Mouse (Mus musculus) neural tube, embryonic 15.5 days (tissue): ENCODE results near the gene Iqcn. TPM values are rescaled to one million over a fixed set of nuclear protein-coding genes. Genes with fewer than 3 reads are reported as not detected.
A peak's percentile ranks its signal among the peaks of the same experiment; 100 is the strongest.

ENCODE experiments used
- ATAC-seq: fragments of 200-750 bp; cut with Nextera tagmentation; 2 replicates; pipeline ENCODE4 v1.8.0; 2017; ENCODE audit warnings: mild to moderate bottlenecking, moderate TSS enrichment, moderate library complexity; ENCODE audit not compliant: low FRiP score
- H3K27ac ChIP-seq: fragments of 300-500 bp; sonication (generic); replicated peaks from 2 replicates; pipeline ENCODE4 v1.5.1; 2015; ENCODE audit warnings: mild to moderate bottlenecking, inconsistent platforms
- H3K27me3 ChIP-seq: fragments of 300-500 bp; sonication (generic); replicated peaks from 2 replicates; pipeline ENCODE4 v1.6.1; 2015; ENCODE audit warnings: inconsistent platforms
- H3K36me3 ChIP-seq: fragments of 300-500 bp; sonication (generic); 2 replicates; pipeline ENCODE4 v1.6.1; 2015; ENCODE audit warnings: inconsistent platforms
- H3K4me1 ChIP-seq: fragments of 300-500 bp; sonication (generic); 2 replicates; pipeline ENCODE4 v1.6.1; 2015; ENCODE audit warnings: inconsistent platforms
- H3K4me2 ChIP-seq: fragments of 300-500 bp; sonication (generic); 2 replicates; pipeline ENCODE4 v1.6.1; 2015; ENCODE audit warnings: inconsistent platforms, mild to moderate bottlenecking, moderate library complexity
- H3K4me3 ChIP-seq: fragments of 300-500 bp; sonication (generic); replicated peaks from 2 replicates; pipeline ENCODE4 v1.5.1; 2015; ENCODE audit warnings: mild to moderate bottlenecking, inconsistent platforms
- H3K9ac ChIP-seq: fragments of 300-500 bp; sonication (generic); replicated peaks from 2 replicates; pipeline ENCODE4 v1.6.1; 2015; ENCODE audit warnings: mild to moderate bottlenecking, inconsistent platforms
- H3K9me3 ChIP-seq: fragments of 300-500 bp; sonication (generic); replicated peaks from 2 replicates; pipeline ENCODE4 v1.6.1; 2016; ENCODE audit warnings: inconsistent platforms
- WGBS: fragments of 180-500 bp; shearing (Covaris S2); methylation state at CpG from one replicate; pipeline ENCODE4 v1.1.7; 2015; ENCODE audit warnings: mixed read lengths; 5-methylcytosine and 5-hydroxymethylcytosine counted together
- polyA plus RNA-seq: library from polyadenylated mRNA; unstranded; fragments of >200 nt; fragmentation: Nextera tagmentation; extraction: Ambion mirVana; gene quantifications from 2 replicates; pipeline ENCODE4 v1.2.1, GENCODE M21; 2015

Iqcn gene
- polyA plus RNA-seq, 1 experiment from 2014 or later = 0.04 TPM

DNA sequence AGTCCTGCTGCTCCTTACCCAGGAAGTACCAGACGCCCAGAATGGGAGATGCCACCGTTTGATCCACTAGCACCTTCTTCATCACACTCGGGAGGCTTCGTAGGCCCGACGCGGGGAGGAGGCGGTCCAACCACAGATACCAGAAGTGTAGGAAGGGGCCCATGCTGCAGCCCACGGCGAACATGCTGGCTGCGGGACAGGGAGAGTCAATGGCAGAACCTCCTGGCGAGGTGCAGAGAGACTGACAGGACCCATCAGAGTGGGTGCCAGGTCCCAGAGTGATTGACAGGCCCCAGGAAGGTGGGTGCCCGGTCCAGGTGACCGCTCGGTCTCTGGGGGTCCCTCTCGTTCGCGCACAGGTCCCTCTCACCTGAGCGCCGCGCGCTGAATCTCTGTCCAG lies 57.1 kb downstream of the Iqcn start:
- under 1% methylated on average over 22 of the region's 22 CpGs for WGBS
- no peak for ATAC-seq
- H3K9me3 ChIP-seq = no peaks in the 10 kb centered on the region

DNA sequence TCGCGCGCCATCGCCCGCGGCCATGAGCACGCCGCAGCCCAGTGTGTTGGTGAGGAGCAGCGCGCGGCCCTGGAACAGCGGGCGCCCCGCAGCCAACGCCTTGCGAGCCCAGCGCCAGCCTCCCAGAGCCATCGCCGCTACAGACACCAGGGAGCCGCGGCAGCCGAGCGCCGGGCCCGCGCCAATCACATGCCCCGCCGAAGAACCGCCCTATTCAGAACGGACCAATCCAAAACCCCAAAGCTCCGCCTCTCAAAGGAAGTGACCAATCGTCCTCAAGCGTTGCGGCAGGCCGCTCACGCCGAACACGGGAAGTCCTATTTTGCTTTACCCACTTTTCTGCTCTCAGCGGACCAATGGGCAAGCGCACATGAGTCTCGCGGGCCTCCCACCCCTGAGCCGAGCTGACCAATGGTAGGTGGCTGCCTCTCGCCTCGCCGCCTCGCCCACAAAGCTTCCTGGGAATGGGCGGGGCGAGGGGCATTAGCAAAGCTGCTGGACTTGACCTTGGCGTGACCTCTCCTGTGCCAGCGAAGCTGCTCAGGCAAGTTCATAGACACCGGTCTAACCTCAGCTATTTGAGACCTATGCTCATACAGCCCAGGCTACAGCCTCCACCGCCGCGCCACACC lies 57.6 kb downstream of the Iqcn start, which contains the start of gene Mpv17l2:
Gene Mpv17l2 (minus strand): TSS at position 172 of the 632 bp plus-strand sequence.
- WGBS = under 1% methylated on average over 50 of the region's 55 CpGs
- peak within 1 kb of the TSS; percentile 84 for H3K9ac ChIP-seq
- H3K27ac ChIP-seq = peak within 1 kb of the TSS; percentile 86
- peak within 1 kb of the TSS; percentile 98 for H3K4me2 ChIP-seq
- H3K4me3 ChIP-seq = peak within 1 kb of the TSS; percentile 75
- H3K36me3 ChIP-seq = peaks cover 30% of the 10 kb centered on the region
- peaks cover 52% of the 10 kb centered on the region for H3K4me1 ChIP-seq
- peak; percentile 95 for ATAC-seq
- no peaks in the 10 kb centered on the region for H3K9me3 ChIP-seq
- H3K27me3 ChIP-seq = no peaks in the 10 kb centered on the region

More for the DNA sequence above, 57.1 kb downstream of the Iqcn start:
- H3K4me3 ChIP-seq = peak overlapping the region; percentile 75
- H3K9ac ChIP-seq = peak overlapping the region; percentile 84
- H3K36me3 ChIP-seq = peaks cover 32% of the 10 kb centered on the region
- peak overlapping the region; percentile 98 for H3K4me2 ChIP-seq
- no peaks in the 10 kb centered on the region for H3K27me3 ChIP-seq
- H3K4me1 ChIP-seq = peaks cover 54% of the 10 kb centered on the region
- H3K27ac ChIP-seq = peak overlapping the region; percentile 85

DNA sequence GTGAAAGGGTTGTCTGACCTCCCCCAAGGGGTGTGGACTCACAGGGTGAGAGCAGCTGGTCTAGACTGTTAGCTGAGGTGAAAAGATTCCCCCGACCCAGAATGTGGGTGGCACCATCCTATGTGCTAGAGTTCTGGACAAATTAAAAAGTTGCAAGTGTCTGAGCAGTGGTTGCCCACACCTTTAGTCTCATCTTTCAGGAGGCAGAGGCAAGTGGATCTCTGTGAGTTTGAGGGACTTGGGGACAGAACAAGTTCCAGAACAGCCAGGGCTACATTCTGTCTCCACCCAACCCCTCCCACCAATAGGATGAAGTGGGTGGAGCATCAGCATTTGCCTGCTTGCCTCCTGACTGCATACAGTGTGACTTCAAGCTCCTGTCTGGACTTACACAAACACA lies 58.9 kb downstream of the Iqcn start:
- Histone ChIP-seq H3K27me3 (0 out of 2 replicates have a peak, but pooled peaks cover 4% of the 10 kb centered on the region), H3K36me3 (peaks cover 18% of the 10 kb centered on the region), H3K4me3 (no peak overlapping the region), H3K27ac (no peak overlapping the region), H3K9ac (no peak overlapping the region), H3K4me1 (peaks cover 52% of the 10 kb centered on the region), H3K4me2 (no peak overlapping the region), H3K9me3 (no peaks in the 10 kb centered on the region)
- ATAC-seq = no peak
- WGBS = 91% methylated on average over 1 of the region's 1 CpGs

DNA sequence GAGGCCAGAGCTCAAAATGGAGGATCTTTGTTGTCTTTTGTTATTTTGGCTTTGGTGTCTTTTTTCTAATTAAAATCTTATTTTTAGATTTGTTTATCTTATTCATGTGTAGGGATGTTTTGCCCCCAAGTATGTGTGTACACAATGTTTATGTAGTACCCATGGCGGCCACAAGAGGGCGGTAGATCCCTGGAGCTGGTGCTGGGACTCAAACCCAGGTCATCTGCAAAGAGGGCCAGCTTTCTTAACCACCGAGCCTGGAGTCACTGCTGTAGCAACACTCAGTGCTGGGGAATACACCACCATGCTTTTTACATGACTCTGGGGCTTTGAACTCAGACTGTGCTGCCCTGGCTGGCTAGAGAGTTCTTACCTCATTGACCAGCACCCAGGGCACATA lies 60.1 kb downstream of the Iqcn start:
- Histone ChIP-seq H3K4me3 (no peak overlapping the region), H3K4me2 (no peak overlapping the region), H3K27me3 (0 out of 2 replicates have a peak, but pooled peaks cover 4% of the 10 kb centered on the region), H3K9ac (no peak overlapping the region), H3K9me3 (no peaks in the 10 kb centered on the region), H3K4me1 (peaks cover 45% of the 10 kb centered on the region), H3K36me3 (peaks cover 12% of the 10 kb centered on the region), H3K27ac (no peak overlapping the region)
- 5% methylated on average over 3 of the region's 3 CpGs for WGBS
- no peak for ATAC-seq

DNA sequence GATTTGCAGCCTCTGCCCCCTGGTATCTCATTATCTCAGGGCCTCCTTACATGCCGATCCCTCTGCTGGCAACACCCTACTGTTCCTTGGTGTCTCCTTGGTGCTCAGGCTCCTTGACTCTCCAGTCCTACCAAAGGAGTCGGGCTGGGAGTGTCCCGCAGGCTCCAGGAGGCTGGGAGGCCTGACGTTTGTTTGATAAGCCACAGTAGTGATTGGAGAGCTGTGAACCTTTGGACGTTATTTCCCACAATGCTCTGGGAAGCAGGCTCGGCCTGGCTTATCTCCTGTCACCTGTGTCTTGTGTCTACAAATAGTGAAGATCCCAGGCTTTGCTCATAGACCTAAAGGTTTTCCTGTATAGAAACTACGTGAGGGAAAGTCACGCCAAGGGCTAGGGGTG lies 60.8 kb downstream of the Iqcn start:
- ATAC-seq = no peak
- H3K9me3 ChIP-seq = no peaks in the 10 kb centered on the region
- no peak overlapping the region for H3K9ac ChIP-seq
- WGBS = 85% methylated on average over 8 of the region's 8 CpGs
- 0 out of 2 replicates have a peak, but pooled peaks cover 4% of the 10 kb centered on the region for H3K27me3 ChIP-seq
- H3K4me1 ChIP-seq = peaks cover 40% of the 10 kb centered on the region
- H3K4me3 ChIP-seq = no peak overlapping the region
- H3K36me3 ChIP-seq = peaks cover 13% of the 10 kb centered on the region
- H3K27ac ChIP-seq = no peak overlapping the region
- H3K4me2 ChIP-seq = no peak overlapping the region

DNA sequence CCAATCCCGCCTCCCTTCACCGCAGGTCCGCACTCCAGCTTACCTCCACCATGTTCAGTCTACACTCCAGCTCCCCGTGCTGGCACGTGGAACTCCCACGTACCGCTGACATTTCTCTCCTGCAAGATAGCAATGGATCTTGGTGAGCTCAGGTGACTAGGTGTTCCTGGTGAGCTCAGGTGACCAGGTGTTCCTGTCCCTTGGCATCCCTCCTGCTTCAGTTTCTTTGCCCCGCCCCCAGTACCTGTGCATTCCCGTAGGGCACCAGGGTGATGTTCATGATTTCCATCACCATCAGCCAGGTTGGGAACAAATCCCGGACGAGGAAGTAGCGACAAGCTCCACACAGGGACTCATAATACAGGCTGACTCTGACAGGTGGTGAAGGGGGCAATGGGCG lies 61.4 kb downstream of the Iqcn start:
- Histone ChIP-seq H3K27me3 (0 out of 2 replicates have a peak, but pooled peaks cover 4% of the 10 kb centered on the region), H3K9me3 (no peaks in the 10 kb centered on the region), H3K36me3 (peaks cover 16% of the 10 kb centered on the region), H3K4me2 (no peak overlapping the region), H3K4me3 (no peak overlapping the region), H3K9ac (no peak overlapping the region), H3K4me1 (peaks cover 40% of the 10 kb centered on the region), H3K27ac (no peak overlapping the region)
- no peak for ATAC-seq
- WGBS = 96% methylated on average over 13 of the region's 13 CpGs

DNA sequence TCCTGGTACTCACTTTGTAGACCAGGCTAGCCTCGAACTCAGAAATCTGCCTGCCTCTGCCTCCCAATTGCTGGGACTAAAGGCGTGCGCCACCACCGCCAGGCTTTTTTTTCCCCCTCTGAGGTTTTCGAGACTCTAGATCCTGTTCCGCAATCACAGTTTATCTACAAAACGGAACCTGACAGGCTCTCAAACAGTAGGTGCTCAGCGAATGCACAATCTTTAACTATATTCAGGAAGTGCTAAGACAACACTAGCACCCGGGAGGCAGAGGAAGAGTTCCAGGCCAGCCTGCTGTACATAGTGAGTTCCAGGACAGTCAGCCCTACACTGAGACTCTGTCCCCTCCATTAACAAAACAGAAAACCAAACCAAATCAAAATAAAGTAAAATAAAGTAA lies 62.1 kb downstream of the Iqcn start:
- no peak for ATAC-seq
- Histone ChIP-seq H3K9me3 (no peaks in the 10 kb centered on the region), H3K4me2 (peak overlapping the region; percentile 56), H3K4me3 (no peak overlapping the region), H3K9ac (no peak overlapping the region), H3K4me1 (peaks cover 34% of the 10 kb centered on the region), H3K36me3 (peaks cover 23% of the 10 kb centered on the region), H3K27ac (no peak overlapping the region), H3K27me3 (0 out of 2 replicates have a peak, but pooled peaks cover 4% of the 10 kb centered on the region)
- WGBS = 80% methylated on average over 9 of the region's 9 CpGs

DNA sequence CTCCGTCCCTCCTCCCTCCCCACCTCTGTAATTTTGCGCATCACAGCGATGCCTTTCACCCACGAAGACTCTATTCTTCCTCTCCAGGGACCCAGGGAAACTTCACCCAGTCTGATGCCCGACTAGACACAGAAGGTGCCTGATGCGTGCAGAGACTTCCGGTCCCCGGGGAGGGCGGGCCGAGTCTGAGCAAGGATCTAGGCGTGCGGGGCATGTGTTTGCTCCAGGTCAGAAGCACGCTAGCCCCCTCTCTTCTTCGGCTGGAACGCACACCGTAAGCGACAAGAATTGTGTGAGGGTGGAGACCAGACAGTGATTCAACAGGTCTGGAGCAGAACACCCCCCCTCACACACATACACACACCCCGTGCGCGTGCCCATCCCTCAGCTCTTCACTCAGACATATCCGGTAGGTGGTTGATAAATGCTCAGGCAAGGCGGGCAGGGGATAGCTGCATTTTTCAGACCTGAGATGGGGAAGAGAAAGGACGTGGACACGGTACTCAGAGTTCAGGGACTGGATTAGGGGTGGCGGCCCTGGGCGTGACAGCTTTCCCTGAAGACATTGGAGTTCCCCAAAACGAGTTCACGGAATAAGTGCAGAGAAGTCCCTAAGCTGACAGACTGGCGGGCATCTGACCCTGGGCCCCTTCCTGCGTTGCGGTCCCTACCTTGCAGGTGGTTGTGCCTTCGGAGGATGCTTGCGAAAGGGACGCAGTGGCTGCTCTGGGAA lies 62.7 kb downstream of the Iqcn start:
- Histone ChIP-seq H3K27me3 (0 out of 2 replicates have a peak, but pooled peaks cover 4% of the 10 kb centered on the region), H3K27ac (no peak overlapping the region), H3K4me2 (peak overlapping the region; percentile 56), H3K9me3 (no peaks in the 10 kb centered on the region), H3K9ac (peak overlapping the region; percentile 34), H3K4me3 (peak overlapping the region; percentile 30), H3K4me1 (peaks cover 32% of the 10 kb centered on the region), H3K36me3 (peaks cover 29% of the 10 kb centered on the region)
- 2% methylated on average over 34 of the region's 34 CpGs for WGBS
- ATAC-seq = no peak

DNA sequence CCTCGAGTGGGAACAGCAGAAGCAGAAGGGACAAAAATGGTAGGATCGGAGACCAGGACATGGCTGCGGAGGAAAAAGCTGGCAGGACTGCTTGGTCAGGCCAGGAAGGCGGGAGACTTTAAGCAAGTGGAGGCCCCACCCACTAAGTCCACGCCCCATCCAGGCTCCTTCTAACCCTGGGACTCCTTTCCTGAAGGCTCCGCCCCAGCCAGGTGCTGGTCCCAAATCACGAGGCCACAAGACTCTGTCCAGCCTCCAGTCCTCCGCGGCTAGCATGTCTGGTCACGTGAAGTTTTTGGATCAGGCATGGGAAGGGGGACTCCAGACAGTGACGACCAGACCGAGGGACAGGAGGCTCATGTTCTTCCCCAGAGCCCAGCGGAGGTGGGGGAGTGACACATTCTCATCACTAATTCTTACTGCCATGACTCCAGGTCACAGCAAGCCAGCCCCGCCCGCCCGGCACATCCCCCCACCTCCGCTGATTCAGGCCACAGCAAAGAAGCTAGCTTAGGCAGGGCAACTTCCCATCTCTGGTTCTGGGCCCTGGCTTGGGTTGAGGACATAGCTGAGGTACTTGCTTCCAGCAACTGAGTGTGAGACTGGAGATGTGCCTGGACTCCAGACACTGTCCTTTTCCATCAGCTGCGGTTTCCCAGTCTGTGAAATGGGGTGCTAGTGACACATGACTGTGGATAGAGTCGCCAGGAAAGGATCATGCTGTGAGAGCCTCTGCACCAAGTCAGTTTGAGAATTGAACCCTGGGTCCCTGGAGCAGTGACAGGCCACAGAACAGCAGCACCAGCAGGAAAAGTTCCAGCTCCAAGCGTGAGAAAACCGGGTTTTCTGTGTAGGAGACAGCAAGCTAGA lies 63.5 kb downstream of the Iqcn start:
- Histone ChIP-seq H3K4me2 (peak overlapping the region; percentile 56), H3K27ac (no peak overlapping the region), H3K4me1 (peaks cover 26% of the 10 kb centered on the region), H3K9me3 (no peaks in the 10 kb centered on the region), H3K4me3 (peak overlapping the region; percentile 30), H3K9ac (0 out of 2 replicates have a peak overlapping the region, but pooled peaks have one; percentile 34), H3K36me3 (peaks cover 37% of the 10 kb centered on the region), H3K27me3 (0 out of 2 replicates have a peak, but pooled peaks cover 4% of the 10 kb centered on the region)
- 11% methylated on average over 21 of the region's 21 CpGs for WGBS
- no peak for ATAC-seq
